Mouse (Mus musculus): Measurements from ENCODE around the gene Ccl3.

The Ccl3 gene

DNA sequence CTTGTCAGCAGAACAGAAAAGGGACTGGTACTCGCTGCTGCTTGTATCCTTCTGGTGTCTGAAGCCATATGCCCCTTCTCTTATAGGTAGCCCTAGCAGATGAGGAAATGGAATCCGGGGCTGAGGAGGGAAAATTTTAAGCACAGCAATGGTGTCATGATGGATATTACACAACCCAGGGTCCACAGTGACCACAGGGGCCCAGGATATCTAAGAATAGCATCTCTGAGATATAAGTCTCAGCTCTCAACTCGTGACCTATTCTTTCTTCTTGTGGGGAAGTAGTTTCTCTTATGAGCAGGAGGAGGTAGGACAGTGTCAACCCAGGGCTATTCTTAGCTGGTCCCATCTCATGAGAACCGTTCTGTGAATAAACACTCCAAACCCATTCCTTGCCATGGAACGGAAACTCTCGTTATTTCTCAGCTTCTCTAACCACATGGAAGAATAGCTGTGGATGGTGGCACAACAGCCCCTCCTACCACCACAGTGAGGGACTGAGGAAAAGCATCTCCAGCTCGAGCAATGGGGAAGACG, at the start of gene Ccl3:
Gene Ccl3, minus strand, starts transcription at position 51 of the 537 bp plus-strand sequence.
- DNase-seq (ENCODE audit: low spot score) = no peak

- DNase-seq (ENCODE audit: low spot score) = no peak
Observed at GRCm38 (mm10) chr11:83692008-83692407, 42.9 kb upstream of the Ccl3 start.

DNA sequence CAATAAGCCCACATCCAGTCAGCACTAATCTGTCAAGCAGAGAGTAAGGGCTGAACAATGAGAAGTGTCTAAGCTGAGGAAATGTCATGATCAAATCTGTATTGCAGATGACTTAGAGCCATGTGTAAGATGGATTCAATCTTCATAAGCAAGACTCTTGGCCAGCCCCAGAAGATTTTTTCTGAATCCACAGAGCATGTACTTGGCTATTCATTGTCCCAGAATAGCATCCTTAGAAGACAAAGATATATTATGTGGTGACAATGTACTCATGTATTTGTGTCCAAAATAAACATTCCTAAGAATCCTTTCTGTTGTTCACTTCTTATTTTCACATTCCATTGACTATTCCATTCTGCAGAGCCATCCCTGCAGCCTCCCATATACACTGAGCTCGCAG, 40.8 kb upstream of the Ccl3 start:
- no peak for DNase-seq (ENCODE audit: low spot score)

DNA sequence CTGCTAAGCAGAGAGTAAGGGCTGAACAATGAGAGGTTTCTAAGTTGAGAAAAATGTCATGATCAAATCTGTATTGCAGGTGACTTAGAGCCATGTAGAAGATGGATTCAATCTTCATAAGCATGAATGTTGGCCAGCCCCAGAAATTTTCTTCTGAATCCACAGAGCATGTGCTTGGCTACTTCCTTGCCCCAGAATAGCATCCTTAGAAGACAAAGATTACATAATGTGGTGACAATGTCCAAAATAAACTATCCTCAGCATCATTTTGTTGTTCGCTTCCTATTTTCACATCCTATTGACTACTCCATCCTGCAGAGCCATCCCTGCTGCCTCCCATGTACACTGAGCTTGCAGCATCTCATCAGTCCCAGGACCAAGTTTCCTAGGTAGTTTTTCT, 26.5 kb upstream of the Ccl3 start:
- DNase-seq (ENCODE audit: low spot score) = no peak

DNA sequence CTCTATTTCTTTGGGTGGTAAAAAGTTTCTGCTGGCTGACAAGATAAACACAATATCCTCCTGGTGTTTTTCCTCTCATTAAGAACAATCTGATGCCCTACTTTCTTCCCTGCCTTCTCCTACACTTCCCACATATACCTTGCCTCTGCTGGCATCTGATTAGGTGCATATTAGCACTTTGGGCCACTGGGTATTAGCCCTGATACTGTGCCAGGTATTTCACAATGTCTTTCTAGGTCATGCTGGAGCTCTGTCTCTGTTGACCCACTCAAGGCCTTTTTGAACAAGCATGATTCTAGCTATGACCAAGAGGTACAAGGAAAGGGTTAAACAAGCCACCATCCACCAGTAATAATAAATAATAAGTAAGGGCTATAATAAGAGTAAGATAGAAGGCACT, 22.6 kb upstream of the Ccl3 start:
- no peak for DNase-seq (ENCODE audit: low spot score)

DNA sequence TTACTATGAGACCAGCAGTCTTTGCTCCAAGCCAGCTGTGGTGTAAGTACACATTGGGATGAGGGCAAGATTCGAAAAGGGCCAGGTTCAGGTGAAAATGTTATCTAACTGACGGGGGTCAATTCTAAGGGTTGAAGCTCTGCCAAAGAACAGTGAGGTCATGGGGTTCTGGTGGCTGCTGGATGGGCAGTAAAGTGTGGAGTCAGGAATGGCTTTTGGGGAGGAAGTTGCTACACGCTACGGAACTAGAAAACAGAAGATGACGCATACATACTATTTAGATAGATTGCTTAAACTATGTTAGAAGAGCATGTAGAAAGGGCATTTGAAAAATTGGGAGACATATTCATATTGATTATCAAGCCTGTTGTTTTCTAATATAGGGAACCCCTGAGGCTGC, 14.4 kb upstream of the Ccl3 start:
- DNase-seq (ENCODE audit: low spot score) = no peak

GRCm38 (mm10) chr11:83662204-83662603, 13.0 kb upstream of the Ccl3 start, which contains the start of gene Ccl4:
TSS of gene Ccl4 (plus strand) at chr11:83662584.
- peak; percentile 65 for DNase-seq (ENCODE audit: low spot score)

DNA sequence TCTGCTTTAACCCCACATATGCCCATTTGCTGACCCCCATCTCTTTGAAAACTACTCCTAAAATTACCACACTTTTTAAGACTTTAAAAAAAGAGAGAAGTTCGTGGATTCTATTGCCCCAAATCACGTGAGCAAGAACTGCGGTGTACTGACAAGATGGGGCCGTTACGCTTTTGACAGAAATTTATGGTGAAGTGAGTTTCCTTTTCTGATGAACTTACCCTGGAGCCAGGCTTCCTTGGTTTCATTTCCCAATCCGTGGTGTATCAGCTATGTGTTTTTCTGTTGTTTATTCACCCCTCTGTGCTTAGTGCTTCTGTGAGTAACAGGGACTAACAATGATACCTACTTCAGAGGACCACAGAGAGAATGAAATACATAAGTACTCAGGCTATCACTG, 9.6 kb upstream of the Ccl3 start:
- no peak for DNase-seq (ENCODE audit: low spot score)

DNA sequence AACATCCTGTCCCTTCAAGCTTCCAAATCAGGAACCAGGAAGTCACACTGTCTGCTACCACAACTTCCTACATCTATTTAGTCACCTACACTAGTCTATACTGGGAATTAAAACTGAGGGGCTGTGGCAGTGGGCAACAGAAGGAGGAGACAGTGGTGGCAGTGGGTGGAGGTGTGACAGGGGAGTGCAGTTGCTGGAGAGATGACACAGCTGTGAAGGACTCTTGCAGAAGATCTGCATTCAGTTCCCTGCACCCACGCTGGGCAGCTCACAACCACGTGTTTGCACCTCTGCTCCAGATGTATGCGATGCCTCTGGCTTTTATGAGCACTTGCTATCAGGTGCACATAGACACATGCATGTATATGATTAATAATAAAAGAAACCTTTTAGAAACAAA, 8.4 kb upstream of the Ccl3 start:
- no peak for DNase-seq (ENCODE audit: low spot score)

DNA sequence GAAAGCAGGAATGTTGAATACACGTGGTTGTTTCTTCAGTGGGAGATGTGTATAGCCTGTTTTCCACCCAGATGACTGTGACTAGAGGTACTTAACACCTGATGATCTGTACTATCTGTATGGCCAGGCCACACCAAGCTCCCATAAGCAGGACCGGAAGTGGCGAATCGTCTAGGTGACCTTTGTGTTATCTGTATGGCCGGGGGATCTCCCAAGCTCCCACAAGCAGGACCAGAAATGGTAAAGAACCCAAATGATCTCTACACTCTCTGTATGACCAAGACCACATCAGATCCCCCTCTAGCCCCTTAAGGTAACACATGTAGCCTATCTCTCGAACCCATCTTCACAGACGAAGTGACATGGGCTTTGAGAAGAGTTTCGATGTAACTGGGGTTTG, 5.5 kb upstream of the Ccl3 start:
- no peak for DNase-seq (ENCODE audit: low spot score)

GRCm38 (mm10) chr11:83646356-83647149, 2.6 kb downstream of the Ccl3 start:
- DNase-seq (ENCODE audit: low spot score) = no peak

DNA sequence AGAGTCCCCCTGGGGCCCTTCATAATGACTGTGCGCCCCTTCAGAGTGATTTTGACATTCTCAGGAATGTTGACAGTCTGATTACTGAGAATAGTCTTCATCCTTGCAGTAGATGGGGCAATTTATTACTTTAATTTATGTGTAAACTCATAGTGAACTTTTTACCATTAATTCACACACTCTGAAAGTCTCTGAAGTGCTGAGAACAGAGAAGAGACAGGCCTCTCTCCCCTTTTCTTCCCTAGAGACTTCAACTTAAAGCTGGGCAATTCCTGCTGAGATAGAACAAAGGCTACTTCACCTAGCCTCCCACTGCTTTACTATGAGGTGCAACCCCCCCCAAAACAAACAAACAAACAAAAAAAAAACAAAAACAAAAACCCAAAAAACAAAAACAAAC, 3.6 kb downstream of the Ccl3 start, which contains the start of gene Rpl9-ps1:
Gene Rpl9-ps1, minus strand, starts transcription at position 101 of the 400 bp plus-strand sequence.
- DNase-seq (ENCODE audit: low spot score) = no peak

- DNase-seq (ENCODE audit: low spot score) = peak; percentile 19
Observed at GRCm38 (mm10) chr11:83641216-83641615, 7.9 kb downstream of the Ccl3 start.

DNA sequence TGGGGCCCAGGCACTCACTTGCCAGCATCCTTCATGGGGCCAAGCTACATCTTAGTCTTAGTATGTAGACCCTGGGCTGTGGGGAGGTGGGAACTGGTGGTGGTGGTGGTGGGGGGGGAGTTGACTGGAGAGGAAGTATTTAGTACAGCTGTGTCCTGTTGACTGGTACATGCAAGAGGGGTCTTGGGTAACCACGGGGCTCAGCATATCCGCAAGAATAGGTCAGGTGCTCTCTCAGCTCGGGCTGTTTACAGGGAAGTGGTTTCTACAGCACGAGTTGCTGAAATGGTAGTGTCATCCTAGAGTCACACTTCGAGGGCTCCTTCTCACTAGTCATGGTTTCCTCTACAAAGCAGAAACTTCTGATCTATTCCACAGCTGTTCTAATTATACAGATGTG, 9.0 kb downstream of the Ccl3 start:
- peak; percentile 78 for DNase-seq (ENCODE audit: low spot score)

DNA sequence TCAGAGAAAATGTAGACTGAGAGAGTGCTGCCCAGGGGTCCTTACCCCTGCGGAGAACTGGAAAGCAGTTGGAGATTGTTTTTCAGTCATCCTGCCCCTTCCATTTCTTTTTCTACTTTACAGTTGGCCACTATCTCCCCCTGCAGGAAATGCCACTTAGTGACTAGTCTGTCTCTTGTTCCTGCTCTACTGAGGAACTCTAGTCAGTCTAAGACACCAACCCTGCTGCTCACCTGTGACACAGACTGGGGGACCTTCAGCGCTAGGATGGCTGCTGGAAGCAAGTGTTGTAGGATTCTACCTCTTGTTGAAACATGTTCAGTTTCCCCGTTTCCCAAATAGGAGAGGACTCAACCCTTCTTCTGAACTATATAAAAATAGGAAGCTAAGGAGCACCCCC, 9.6 kb downstream of the Ccl3 start:
- DNase-seq (ENCODE audit: low spot score) = peak; percentile 55

DNA sequence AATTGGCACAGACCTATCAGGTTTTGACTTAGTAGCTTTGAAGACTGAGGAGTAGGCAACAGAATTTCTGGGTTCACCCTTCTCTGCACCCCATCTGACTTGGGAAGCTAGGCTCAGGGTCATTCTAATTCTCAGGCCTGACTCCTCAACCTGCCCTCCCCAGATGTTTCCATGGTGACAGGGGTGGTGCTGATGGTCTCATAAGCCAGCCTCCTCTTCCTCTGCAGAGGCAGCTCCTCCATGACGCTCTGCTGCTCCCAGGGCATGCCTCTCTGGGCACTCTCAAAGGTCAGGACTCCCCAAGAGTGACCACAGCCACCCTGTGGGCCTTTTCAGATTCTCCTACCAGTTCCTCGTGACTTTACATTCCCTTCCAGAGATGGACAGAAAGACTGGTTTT, 10.2 kb downstream of the Ccl3 start:
- DNase-seq (ENCODE audit: low spot score) = no peak

GRCm38 (mm10) chr11:83636742-83637235, 12.4 kb downstream of the Ccl3 start:
- no peak for DNase-seq (ENCODE audit: low spot score)

DNA sequence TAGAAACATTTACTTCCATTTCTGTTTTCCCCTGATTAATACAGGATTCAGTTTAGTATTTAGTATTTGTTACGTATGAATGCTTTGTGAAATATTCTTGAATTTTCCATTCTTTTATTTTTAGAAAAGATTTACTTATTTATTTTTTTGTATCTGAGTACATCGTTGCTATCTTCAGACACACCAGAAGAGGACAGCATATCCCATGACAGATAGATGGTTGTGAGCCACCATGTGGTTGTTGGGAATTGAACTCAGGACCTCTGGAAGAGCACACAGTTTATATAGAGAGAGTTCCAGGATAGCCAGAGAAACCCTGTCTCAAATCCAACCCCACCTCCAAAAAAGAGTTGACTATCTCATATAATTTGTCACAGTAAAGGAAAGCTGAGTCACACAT, 14.3 kb downstream of the Ccl3 start:
- DNase-seq (ENCODE audit: low spot score) = no peak

DNA sequence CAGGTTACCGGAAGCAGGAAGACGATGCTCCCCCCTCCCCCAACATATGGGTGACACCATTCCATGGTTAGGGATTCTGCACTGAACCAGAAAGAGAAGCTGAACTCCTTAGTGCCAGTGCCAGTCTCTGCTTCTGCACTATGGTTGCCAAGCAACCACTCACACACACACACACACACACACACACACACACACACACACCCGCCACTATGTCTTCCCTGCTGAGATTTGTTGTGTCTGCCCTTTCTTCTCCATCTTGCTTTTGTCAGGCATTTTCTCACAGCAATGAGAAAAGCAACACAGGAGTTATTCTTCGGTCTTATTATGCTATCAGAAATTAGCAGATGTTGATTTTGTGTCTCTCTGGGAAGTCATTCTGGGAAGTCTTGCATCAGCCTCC, 14.7 kb downstream of the Ccl3 start:
- DNase-seq (ENCODE audit: low spot score) = no peak

DNA sequence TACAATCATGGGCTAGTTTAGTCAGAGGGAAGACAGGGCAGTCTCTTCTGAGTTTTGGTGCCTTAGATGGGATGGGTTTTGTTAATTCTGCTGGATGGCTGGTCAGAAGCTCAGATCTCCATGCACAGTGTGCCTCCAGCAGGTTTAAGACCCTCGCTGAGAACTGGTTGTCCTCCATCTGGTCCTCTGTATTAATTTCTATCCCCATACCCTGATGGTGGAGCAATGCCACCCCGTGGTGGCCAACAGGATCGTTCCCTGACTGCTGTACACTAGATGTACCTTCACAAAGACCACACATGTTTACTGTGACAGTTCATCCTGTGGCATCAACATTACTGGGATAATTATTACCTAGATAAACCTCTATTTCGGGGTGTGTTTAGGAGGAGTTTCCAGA, 16.4 kb downstream of the Ccl3 start:
- DNase-seq (ENCODE audit: low spot score) = no peak

- DNase-seq (ENCODE audit: low spot score) = no peak
Observed at GRCm38 (mm10) chr11:83631065-83631464, 18.1 kb downstream of the Ccl3 start.

GRCm38 (mm10) chr11:83630630-83631029, 18.5 kb downstream of the Ccl3 start:
- DNase-seq (ENCODE audit: low spot score) = no peak

DNA sequence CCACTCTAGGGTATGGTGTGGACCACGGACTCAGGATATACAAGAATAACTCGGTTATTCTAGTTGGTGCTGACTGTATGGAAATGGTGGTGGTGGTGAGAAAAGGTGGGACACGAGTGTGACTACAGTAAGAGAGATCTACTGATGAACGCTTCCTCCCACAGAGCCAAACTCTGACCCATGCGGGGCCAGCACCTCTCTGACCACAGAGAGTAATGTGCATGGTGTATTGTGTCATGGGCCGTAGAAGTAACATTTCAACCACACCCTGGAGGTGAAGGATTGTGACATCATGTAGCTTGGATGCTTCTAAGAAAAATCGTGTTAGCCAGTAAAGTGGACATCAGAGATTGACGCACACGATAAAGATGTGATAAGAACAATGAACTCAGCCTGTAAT, 20.3 kb downstream of the Ccl3 start:
- DNase-seq (ENCODE audit: low spot score) = no peak

- no peak for DNase-seq (ENCODE audit: low spot score)
Observed at GRCm38 (mm10) chr11:83623586-83623985, 25.6 kb downstream of the Ccl3 start.
